Mouse (Mus musculus) heart, postnatal 0 days (tissue): ENCODE data around the gene S100a8. TPM values are rescaled to one million over a fixed set of nuclear protein-coding genes. Genes with fewer than 3 reads are reported as not detected.
A peak's percentile ranks its signal among the peaks of the same experiment; 100 is the strongest.

Experiments used
- ATAC-seq: fragments of 200-750 bp; cut with Nextera tagmentation; 2 replicates; pipeline ENCODE4 v1.8.0; 2017; ENCODE audit warnings: low read depth, moderate number of reproducible peaks, moderate library complexity; ENCODE audit not compliant: insufficient read depth
- DNase-seq: peaks from one replicate; pipeline ENCODE4 v3.0.0-alpha.2; 2016; ENCODE audit warnings: low spot score
- H3K27ac ChIP-seq: fragments of 300-500 bp; sonication (generic); 2 replicates; pipeline ENCODE4 v1.5.1; 2014; ENCODE audit warnings: low read depth, mild to moderate bottlenecking
- H3K27me3 ChIP-seq: fragments of 300-500 bp; sonication (generic); 2 replicates; pipeline ENCODE4 v1.6.1; 2014; ENCODE audit warnings: low read length, mixed read lengths; ENCODE audit not compliant: control insufficient read depth, insufficient read depth
- H3K36me3 ChIP-seq: fragments of 300-500 bp; sonication (generic); replicated peaks from 2 replicates; pipeline ENCODE4 v1.6.1; 2014; ENCODE audit warnings: low read length, mixed read lengths; ENCODE audit not compliant: control insufficient read depth, insufficient read depth
- H3K4me1 ChIP-seq: fragments of 300-500 bp; sonication (generic); 2 replicates; pipeline ENCODE4 v1.6.1; 2014; ENCODE audit warnings: antibody characterized with exemption; ENCODE audit not compliant: control insufficient read depth, insufficient read depth
- H3K4me2 ChIP-seq: fragments of 300-500 bp; sonication (generic); 2 replicates; pipeline ENCODE4 v1.6.1; 2014; ENCODE audit warnings: low read depth, mild to moderate bottlenecking, low read length, moderate library complexity
- H3K4me3 ChIP-seq: fragments of 300-500 bp; sonication (generic); 2 replicates; pipeline ENCODE4 v1.5.1; 2014; ENCODE audit warnings: low read depth, low read length
- H3K9ac ChIP-seq: fragments of 300-500 bp; sonication (generic); replicated peaks from 2 replicates; pipeline ENCODE4 v1.6.1; 2014; ENCODE audit warnings: low read depth, low read length, mixed read lengths
- H3K9me3 ChIP-seq: fragments of 300-500 bp; sonication (generic); replicated peaks from 2 replicates; pipeline ENCODE4 v1.6.1; 2016; ENCODE audit warnings: low read length; ENCODE audit not compliant: control insufficient read depth
- CTCF ChIP-seq: IDR thresholded peaks from 2 replicates; pipeline ENCODE4 v1.5.1; 2016; ENCODE audit warnings: antibody characterized with exemption, control low read depth, low read depth
- EP300 ChIP-seq: IDR thresholded peaks from 2 replicates; pipeline ENCODE4 v1.6.1; 2016; ENCODE audit warnings: antibody characterized with exemption, low read depth
- WGBS: fragments of 180-500 bp; shearing (Covaris S2); extraction: QIAGEN DNeasy Blood & Tissue Kit; methylation state at CpG from one replicate; pipeline ENCODE4 v1.1.7; 2014; 5-methylcytosine and 5-hydroxymethylcytosine counted together
- polyA plus RNA-seq: library from polyadenylated mRNA; unstranded; fragments of >200 nt; fragmentation: Nextera tagmentation; extraction: Ambion mirVana; gene quantifications from 2 replicates; pipeline ENCODE4 v1.2.1, GENCODE M21; 2015
- total RNA-seq: library from RNA; depleted of rRNA; stranded (reverse); fragments of >200 nt; gene quantifications from 2 replicates; pipeline ENCODE4 v1.2.3, GENCODE M21; 2014; ENCODE audit warnings: low replicate concordance

Gene S100a8
- total and polyA plus RNA-seq, 2 experiments from 2014 or later, result 4.2 to 21.0 TPM

GRCm38 (mm10) chr3:90652878-90653508, 15.8 kb upstream of the S100a8 start:
- H3K4me3 ChIP-seq, result no peak overlapping the region
- no peak overlapping the region for H3K27ac ChIP-seq
- 37% methylated on average over 5 of the region's 5 CpGs for WGBS
- H3K9me3 ChIP-seq, result no peaks in the 10 kb centered on the region
- no peaks in the 10 kb centered on the region for H3K36me3 ChIP-seq
- no peaks in the 10 kb centered on the region for H3K4me1 ChIP-seq
- TF ChIP-seq EP300, result no peak
- TF ChIP-seq CTCF, result peak; percentile 78
- H3K4me2 ChIP-seq, result no peak overlapping the region
- DNase-seq (peak; percentile 39), ATAC-seq (no peak)
- no peaks in the 10 kb centered on the region for H3K27me3 ChIP-seq
- no peak overlapping the region for H3K9ac ChIP-seq

- no peak within 1 kb of the TSS for H3K9ac ChIP-seq
- H3K4me2 ChIP-seq, result no peak within 1 kb of the TSS
- ATAC-seq (no peak), DNase-seq (no peak)
- H3K27me3 ChIP-seq, result no peaks in the 10 kb centered on the region
- no peaks in the 10 kb centered on the region for H3K9me3 ChIP-seq
- no peak for TF ChIP-seq CTCF
- no peak for TF ChIP-seq EP300
- H3K4me1 ChIP-seq, result no peaks in the 10 kb centered on the region
- no peaks in the 10 kb centered on the region for H3K36me3 ChIP-seq
- no peak within 1 kb of the TSS for H3K4me3 ChIP-seq
- no peak within 1 kb of the TSS for H3K27ac ChIP-seq
These were observed 15.1 kb upstream of the S100a8 start, which contains the start of gene S100a7a for GRCm38 (mm10) chr3:90653717-90654116. Gene S100a7a, plus strand, starts transcription at chr3:90654017.

- Histone ChIP-seq H3K36me3 (no peaks in the 10 kb centered on the region), H3K4me1 (no peaks in the 10 kb centered on the region), H3K27ac (no peak overlapping the region), H3K27me3 (no peaks in the 10 kb centered on the region), H3K9me3 (no peaks in the 10 kb centered on the region), H3K9ac (no peak overlapping the region), H3K4me2 (no peak overlapping the region), H3K4me3 (no peak overlapping the region)
- TF ChIP-seq EP300 (no peak), CTCF (peak; percentile 17; the same call in 1 of the 2 replicates)
- no peak for DNase-seq
- ATAC-seq, result no peak
- WGBS, result 63% methylated on average over 4 of the region's 4 CpGs
These were observed 11.4 kb upstream of the S100a8 start for GRCm38 (mm10) chr3:90657405-90657804.

GRCm38 (mm10) chr3:90659364-90660044, 9.3 kb upstream of the S100a8 start:
- no peak for ATAC-seq
- H3K4me1 ChIP-seq, result no peaks in the 10 kb centered on the region
- H3K9me3 ChIP-seq, result no peaks in the 10 kb centered on the region
- H3K36me3 ChIP-seq, result no peaks in the 10 kb centered on the region
- no peak overlapping the region for H3K4me2 ChIP-seq
- no peaks in the 10 kb centered on the region for H3K27me3 ChIP-seq
- no peak for DNase-seq
- no peak overlapping the region for H3K9ac ChIP-seq
- H3K27ac ChIP-seq, result no peak overlapping the region
- no peak overlapping the region for H3K4me3 ChIP-seq
- TF ChIP-seq EP300 (no peak), CTCF (no peak)

- TF ChIP-seq CTCF (peak; percentile 39; the same call in 1 of the 2 replicates), EP300 (no peak)
- no peak for ATAC-seq
- H3K9ac ChIP-seq, result no peak overlapping the region
- no peak for DNase-seq
- no peaks in the 10 kb centered on the region for H3K27me3 ChIP-seq
- no peak overlapping the region for H3K27ac ChIP-seq
- H3K36me3 ChIP-seq, result no peaks in the 10 kb centered on the region
- H3K9me3 ChIP-seq, result no peaks in the 10 kb centered on the region
- no peaks in the 10 kb centered on the region for H3K4me1 ChIP-seq
- 76% methylated on average over 2 of the region's 2 CpGs for WGBS
- H3K4me2 ChIP-seq, result no peak overlapping the region
- no peak overlapping the region for H3K4me3 ChIP-seq
These were observed 4.6 kb upstream of the S100a8 start for GRCm38 (mm10) chr3:90664219-90664618.

- Histone ChIP-seq H3K4me2 (no peak overlapping the region), H3K9me3 (no peaks in the 10 kb centered on the region), H3K27me3 (no peaks in the 10 kb centered on the region), H3K9ac (no peak overlapping the region), H3K36me3 (no peaks in the 10 kb centered on the region), H3K27ac (no peak overlapping the region), H3K4me3 (no peak overlapping the region), H3K4me1 (no peaks in the 10 kb centered on the region)
- no peak for ATAC-seq
- DNase-seq, result no peak
- WGBS, result 35% methylated on average over 3 of the region's 3 CpGs
- TF ChIP-seq EP300, result no peak
- TF ChIP-seq CTCF, result no peak
These were observed 9.9 kb downstream of the S100a8 start for GRCm38 (mm10) chr3:90678656-90679055.
